Mouse (Mus musculus) heart, postnatal 0 days (tissue): Measurements from ENCODE around the gene Cdkl3. TPM values are rescaled to one million over a fixed set of nuclear protein-coding genes. Genes with fewer than 3 reads are reported as not detected.

Experiments
- ATAC-seq: fragments of 200-750 bp; cut with Nextera tagmentation; 2 replicates; pipeline ENCODE4 v1.8.0; 2017; ENCODE audit warnings: low read depth, moderate number of reproducible peaks, moderate library complexity; ENCODE audit not compliant: insufficient read depth
- DNase-seq: peaks from one replicate; pipeline ENCODE4 v3.0.0-alpha.2; 2016; ENCODE audit warnings: low spot score
- H3K27ac ChIP-seq: fragments of 300-500 bp; sonication (generic); 2 replicates; pipeline ENCODE4 v1.5.1; 2014; ENCODE audit warnings: low read depth, mild to moderate bottlenecking
- H3K27me3 ChIP-seq: fragments of 300-500 bp; sonication (generic); 2 replicates; pipeline ENCODE4 v1.6.1; 2014; ENCODE audit warnings: low read length, mixed read lengths; ENCODE audit not compliant: control insufficient read depth, insufficient read depth
- H3K36me3 ChIP-seq: fragments of 300-500 bp; sonication (generic); replicated peaks from 2 replicates; pipeline ENCODE4 v1.6.1; 2014; ENCODE audit warnings: low read length, mixed read lengths; ENCODE audit not compliant: control insufficient read depth, insufficient read depth
- H3K4me1 ChIP-seq: fragments of 300-500 bp; sonication (generic); 2 replicates; pipeline ENCODE4 v1.6.1; 2014; ENCODE audit warnings: antibody characterized with exemption; ENCODE audit not compliant: control insufficient read depth, insufficient read depth
- H3K4me2 ChIP-seq: fragments of 300-500 bp; sonication (generic); 2 replicates; pipeline ENCODE4 v1.6.1; 2014; ENCODE audit warnings: low read depth, mild to moderate bottlenecking, low read length, moderate library complexity
- H3K4me3 ChIP-seq: fragments of 300-500 bp; sonication (generic); 2 replicates; pipeline ENCODE4 v1.5.1; 2014; ENCODE audit warnings: low read depth, low read length
- H3K9ac ChIP-seq: fragments of 300-500 bp; sonication (generic); replicated peaks from 2 replicates; pipeline ENCODE4 v1.6.1; 2014; ENCODE audit warnings: low read depth, low read length, mixed read lengths
- H3K9me3 ChIP-seq: fragments of 300-500 bp; sonication (generic); replicated peaks from 2 replicates; pipeline ENCODE4 v1.6.1; 2016; ENCODE audit warnings: low read length; ENCODE audit not compliant: control insufficient read depth
- CTCF ChIP-seq: IDR thresholded peaks from 2 replicates; pipeline ENCODE4 v1.5.1; 2016; ENCODE audit warnings: antibody characterized with exemption, control low read depth, low read depth
- EP300 ChIP-seq: IDR thresholded peaks from 2 replicates; pipeline ENCODE4 v1.6.1; 2016; ENCODE audit warnings: antibody characterized with exemption, low read depth
- WGBS: fragments of 180-500 bp; shearing (Covaris S2); extraction: QIAGEN DNeasy Blood & Tissue Kit; methylation state at CpG from one replicate; pipeline ENCODE4 v1.1.7; 2014; 5-methylcytosine and 5-hydroxymethylcytosine counted together
- polyA plus RNA-seq: library from polyadenylated mRNA; unstranded; fragments of >200 nt; fragmentation: Nextera tagmentation; extraction: Ambion mirVana; gene quantifications from 2 replicates; pipeline ENCODE4 v1.2.1, GENCODE M21; 2015
- total RNA-seq: library from RNA; depleted of rRNA; stranded (reverse); fragments of >200 nt; gene quantifications from 2 replicates; pipeline ENCODE4 v1.2.3, GENCODE M21; 2014; ENCODE audit warnings: low replicate concordance

Gene Cdkl3
- total and polyA plus RNA-seq, 2 experiments from 2014 or later = 2.3 to 13.1 TPM

GRCm38 (mm10) chr11:52094568-52094967 lies 90.5 kb downstream of the Cdkl3 start:
- 40% methylated on average over 5 of the region's 5 CpGs for WGBS
- H3K27ac ChIP-seq = peak overlapping the region; percentile 39
- peak; percentile 37 for DNase-seq

GRCm38 (mm10) chr11:52097016-52097415 lies 93.0 kb downstream of the Cdkl3 start:
- Histone ChIP-seq H3K4me1 (peaks cover 31% of the 10 kb centered on the region), H3K27me3 (no peaks in the 10 kb centered on the region), H3K9me3 (no peaks in the 10 kb centered on the region), H3K36me3 (no peaks in the 10 kb centered on the region), H3K4me3 (no peak overlapping the region), H3K27ac (no peak overlapping the region), H3K9ac (no peak overlapping the region), H3K4me2 (no peak overlapping the region)
- 67% methylated on average over 3 of the region's 3 CpGs for WGBS
- TF ChIP-seq EP300 (no peak), CTCF (no peak)
- no peak for DNase-seq
- ATAC-seq = no peak

More at GRCm38 (mm10) chr11:52094568-52094967, 90.5 kb downstream of the Cdkl3 start:
- Histone ChIP-seq H3K9me3 (no peaks in the 10 kb centered on the region), H3K4me1 (peaks cover 13% of the 10 kb centered on the region), H3K27me3 (no peaks in the 10 kb centered on the region), H3K4me3 (no peak overlapping the region), H3K9ac (no peak overlapping the region), H3K4me2 (no peak overlapping the region), H3K36me3 (no peaks in the 10 kb centered on the region)
- no peak for ATAC-seq
- TF ChIP-seq CTCF (no peak), EP300 (no peak)

DNA sequence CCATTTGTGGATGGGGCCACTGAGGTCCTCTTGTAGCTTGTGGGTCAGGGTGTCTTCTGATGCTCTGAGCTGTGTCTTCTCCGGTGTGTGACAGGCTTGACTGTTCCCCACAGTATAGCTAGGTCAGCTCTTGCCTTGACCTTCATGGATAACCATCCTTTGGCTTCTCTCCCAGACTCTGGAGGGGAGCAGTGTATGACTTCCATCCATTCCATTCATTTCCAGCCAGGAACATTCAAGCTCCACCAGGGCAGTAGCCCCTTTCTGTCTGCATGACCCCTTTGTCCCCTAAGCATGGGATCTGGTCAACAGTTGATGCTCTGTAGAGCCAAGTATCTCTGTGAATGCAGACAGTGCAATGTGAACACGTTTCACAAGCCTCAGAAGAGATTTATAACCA lies 93.6 kb downstream of the Cdkl3 start:
- H3K4me3 ChIP-seq = no peak overlapping the region
- H3K27ac ChIP-seq = peak overlapping the region; percentile 100
- no peaks in the 10 kb centered on the region for H3K9me3 ChIP-seq
- H3K36me3 ChIP-seq = no peaks in the 10 kb centered on the region
- H3K4me2 ChIP-seq = peak overlapping the region; percentile 64; the same call in 1 of the 2 replicates
- H3K27me3 ChIP-seq = no peaks in the 10 kb centered on the region
- H3K9ac ChIP-seq = no peak overlapping the region; the same call in 1 of the 2 replicates
- ATAC-seq (no peak), DNase-seq (peak; percentile 45)
- H3K4me1 ChIP-seq = peaks cover 33% of the 10 kb centered on the region
- TF ChIP-seq CTCF (no peak), EP300 (no peak)
- WGBS = 35% methylated on average over 2 of the region's 2 CpGs

GRCm38 (mm10) chr11:52098398-52098946 lies 94.5 kb downstream of the Cdkl3 start, which contains the start of gene Ppp2ca:
TSS of gene Ppp2ca (plus strand) at chr11:52098681.
- peak within 1 kb of the TSS; percentile 100 for H3K27ac ChIP-seq
- H3K4me3 ChIP-seq = peak within 1 kb of the TSS; percentile 96
- H3K27me3 ChIP-seq = no peaks in the 10 kb centered on the region
- peak; percentile 96 for ATAC-seq
- DNase-seq = peak; percentile 99
- peak within 1 kb of the TSS; percentile 100 for H3K9ac ChIP-seq
- H3K36me3 ChIP-seq = no peaks in the 10 kb centered on the region
- under 1% methylated on average over 49 of the region's 53 CpGs for WGBS
- H3K9me3 ChIP-seq = no peaks in the 10 kb centered on the region
- no peak for TF ChIP-seq CTCF
- peak within 1 kb of the TSS; percentile 64 for H3K4me2 ChIP-seq
- peaks cover 42% of the 10 kb centered on the region for H3K4me1 ChIP-seq

- peak; percentile 68 for DNase-seq
- Histone ChIP-seq H3K9ac (peak overlapping the region; percentile 100), H3K9me3 (no peaks in the 10 kb centered on the region), H3K27me3 (no peaks in the 10 kb centered on the region), H3K36me3 (no peaks in the 10 kb centered on the region), H3K27ac (peak overlapping the region; percentile 100), H3K4me3 (peak overlapping the region; percentile 96), H3K4me2 (peak overlapping the region; percentile 62), H3K4me1 (peaks cover 49% of the 10 kb centered on the region)
- under 1% methylated on average over 66 of the region's 72 CpGs for WGBS
- TF ChIP-seq EP300 (no peak), CTCF (no peak)
- ATAC-seq = peak; percentile 79
Measured at GRCm38 (mm10) chr11:52099031-52099761, 95.2 kb downstream of the Cdkl3 start.
